Mouse (Mus musculus): ENCODE measurements around the gene Il1r1. TPM values are rescaled to one million over a fixed set of nuclear protein-coding genes. Genes with fewer than 3 reads are reported as not detected.

Il1r1 gene
- 27.2 TPM for polyA plus RNA-seq (2015; fragmentation: Illumina TruSeq; extraction: RNeasy Lipid Tissue Mini Kit (QIAGEN cat#74804); ENCODE audit: insufficient read depth, low replicate concordance)

DNA sequence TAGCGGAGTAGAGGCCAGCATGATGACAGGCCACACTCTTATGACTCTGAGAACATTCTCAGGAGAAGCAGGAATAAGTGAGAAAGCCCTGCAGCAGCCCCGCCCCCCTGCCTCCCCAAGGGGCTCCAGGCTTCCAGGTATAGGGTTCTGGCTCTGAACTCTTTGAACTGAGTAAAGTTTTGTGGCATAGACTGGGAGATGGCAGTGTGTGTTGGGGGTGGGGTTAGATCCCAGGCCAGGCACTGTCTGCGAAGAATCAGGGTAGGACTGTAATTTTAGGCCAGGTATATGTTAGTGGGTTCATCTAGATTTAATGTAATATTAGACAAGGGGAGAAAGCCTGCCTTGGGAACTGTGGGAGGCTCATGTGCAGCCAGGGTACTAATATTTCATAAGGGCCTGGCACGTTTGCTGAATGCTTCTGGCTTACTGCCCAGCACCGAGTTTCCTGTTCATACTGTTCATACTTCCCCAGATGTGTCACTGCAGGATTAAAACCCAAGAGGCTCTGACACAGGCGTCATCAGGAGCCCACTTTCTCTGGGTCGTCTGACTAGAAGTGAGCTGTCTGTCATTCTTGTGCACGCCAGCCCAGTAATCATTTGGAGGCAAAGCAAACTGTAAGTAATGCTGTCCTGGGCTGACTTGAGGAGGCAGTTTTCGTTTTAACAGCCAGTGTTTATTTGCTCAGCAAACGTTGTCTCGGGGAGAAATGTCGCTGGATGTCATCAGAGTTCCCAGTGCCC, at the start of gene Il1r1:
Gene Il1r1, plus strand, starts transcription at position 542 of the 746 bp plus-strand sequence.

DNA sequence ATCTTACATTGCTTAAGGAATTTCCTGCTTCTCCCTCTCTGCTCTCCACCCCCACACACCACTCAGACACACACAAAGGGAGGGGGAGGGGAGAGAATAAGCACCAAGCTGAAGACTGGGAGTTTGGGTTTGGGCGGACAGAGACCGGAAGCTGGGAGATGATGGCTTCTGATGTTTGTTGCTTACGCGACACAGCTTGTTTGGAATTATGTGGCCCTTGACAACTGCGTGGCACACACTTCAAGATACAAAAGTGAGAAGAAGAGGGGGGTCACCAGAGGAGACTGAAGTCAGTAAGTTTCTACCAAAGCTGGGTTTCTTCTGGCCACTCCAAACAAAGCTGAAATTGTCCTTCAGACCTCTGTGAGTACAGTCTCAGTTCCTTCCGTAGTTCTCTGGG, 99.6 kb downstream of the Il1r1 start, which contains the start of gene Il1rl2:
Gene Il1rl2, plus strand, starts transcription at position 154 of the 400 bp plus-strand sequence.

Other genes with a start within 250 kb of the Il1r1 start
- 5.5 TPM for gene Il1r2, start 151.0 kb upstream of the Il1r1 start, polyA plus RNA-seq (2015; fragmentation: Illumina TruSeq; extraction: RNeasy Lipid Tissue Mini Kit (QIAGEN cat#74804); ENCODE audit: insufficient read depth, low replicate concordance)
- 11.1 TPM for gene Il1rl2, start 99.5 kb downstream of the Il1r1 start, polyA plus RNA-seq (2015; fragmentation: Illumina TruSeq; extraction: RNeasy Lipid Tissue Mini Kit (QIAGEN cat#74804); ENCODE audit: insufficient read depth, low replicate concordance)
- gene Il1rl1, start 204.5 kb downstream of the Il1r1 start, polyA plus RNA-seq (2015; fragmentation: Illumina TruSeq; extraction: RNeasy Lipid Tissue Mini Kit (QIAGEN cat#74804); ENCODE audit: insufficient read depth, low replicate concordance) = 2.2 TPM
- 29.1 TPM for gene Il18r1, start 240.5 kb downstream of the Il1r1 start, polyA plus RNA-seq (2015; fragmentation: Illumina TruSeq; extraction: RNeasy Lipid Tissue Mini Kit (QIAGEN cat#74804); ENCODE audit: insufficient read depth, low replicate concordance)